Mouse (Mus musculus): ENCODE data around the gene Gsg1l.

DNA sequence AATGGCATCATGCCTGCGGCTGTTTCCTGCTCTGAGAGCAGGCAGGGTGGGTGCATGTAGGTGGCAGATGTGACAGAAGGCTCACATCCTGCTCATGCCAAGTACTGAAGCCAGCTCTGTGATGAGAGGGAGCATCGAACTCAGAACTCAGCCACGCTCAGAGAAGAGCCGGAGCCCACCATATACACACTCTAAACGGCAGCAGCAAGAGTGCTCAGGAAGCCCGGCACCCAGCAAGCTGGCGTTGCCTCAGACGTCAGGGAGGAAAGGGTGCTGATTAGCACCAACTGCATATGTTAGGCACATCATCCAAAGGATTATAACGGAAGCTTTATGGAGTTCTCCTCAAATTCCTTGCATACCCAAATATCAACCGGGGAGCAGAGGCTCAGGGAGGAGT lies 5.4 kb upstream of the Gsg1l start:
- TF ChIP-seq POLR2A (IDR thresholded peaks at IDR 0.05; ENCODE audit: insufficient read depth, low read length) (no peak), CTCF (IDR thresholded peaks at IDR 0.05; ENCODE audit: low read depth, low read length) (no peak), EP300 (IDR thresholded peaks at IDR 0.05; ENCODE audit: insufficient read depth, low read depth, low read length) (no peak)

Data from ES-Bruce4 (cell line).